Mouse (Mus musculus) kidney, adult 10 weeks (tissue): ENCODE data around the gene Gm9268. TPM values are rescaled to one million over a fixed set of nuclear protein-coding genes. Genes with fewer than 3 reads are reported as not detected.

Source experiments
- polyA plus RNA-seq: library from polyadenylated mRNA; stranded (reverse); fragments of 350-450 nt; fragmentation: Illumina TruSeq; extraction: RNeasy Lipid Tissue Mini Kit (QIAGEN cat#74804); gene quantifications from one replicate; pipeline ENCODE4 v1.2.3, GENCODE M21; 2014; ENCODE audit warnings: low read depth, low replicate concordance

The Gm9268 gene
- not detected for polyA plus RNA-seq

DNA sequence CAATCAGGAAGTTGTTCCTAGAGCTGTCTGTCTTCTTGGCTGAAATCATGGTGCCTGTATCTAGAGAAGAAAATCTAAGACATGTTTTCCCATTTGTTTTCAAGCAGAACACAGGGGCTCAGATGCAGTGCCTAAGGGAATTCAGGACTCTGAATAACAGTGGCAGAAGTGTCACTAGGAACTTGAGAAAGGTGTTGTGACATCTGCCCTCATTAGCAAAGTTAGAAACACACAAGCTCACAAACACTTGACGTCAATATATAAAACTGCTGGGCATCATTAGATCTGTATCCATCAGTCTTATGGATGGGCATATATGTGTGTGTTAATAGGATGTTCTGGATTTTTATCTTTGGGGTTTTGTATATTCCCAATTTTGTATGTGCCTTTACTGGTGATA lies at the start of gene Gm9268:
Gene Gm9268 (plus strand): TSS at position 301 of the 400 bp plus-strand sequence.

Other genes starting within 250 kb of the Gm9268 start
- not detected for gene Vmn2r62, start 225.2 kb upstream of the Gm9268 start, polyA plus RNA-seq
- gene Gm2381, start 151.5 kb upstream of the Gm9268 start, polyA plus RNA-seq, result not detected
- gene Vmn2r63, start 84.9 kb upstream of the Gm9268 start, polyA plus RNA-seq, result not detected
- not detected for gene Zfp936, start 95.5 kb downstream of the Gm9268 start, polyA plus RNA-seq